Mouse (Mus musculus): ENCODE measurements around the gene Pdilt. TPM values are rescaled to one million over a fixed set of nuclear protein-coding genes. Genes with fewer than 3 reads are reported as not detected.

Pdilt gene
- polyA plus RNA-seq, 2 experiments = not detected

DNA sequence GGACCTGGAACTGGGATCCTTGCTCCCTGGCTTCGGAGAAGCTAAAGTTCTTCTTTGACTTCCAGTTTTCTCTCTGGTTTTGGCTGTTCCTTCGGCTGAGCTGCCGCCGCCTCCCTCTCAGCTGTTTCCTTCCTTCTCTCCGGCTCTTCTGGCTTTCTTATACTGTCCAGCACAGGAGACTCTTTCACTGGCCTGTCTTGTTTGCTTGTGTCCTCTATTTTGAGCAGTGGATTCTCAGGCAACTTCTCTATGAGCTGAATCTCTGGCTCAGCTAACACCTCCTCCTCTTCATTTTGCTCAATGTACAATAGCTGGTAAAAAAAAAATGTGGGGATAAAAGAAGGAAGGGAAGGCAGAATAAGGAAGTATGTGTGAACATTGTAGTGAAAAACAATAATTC, 36.6 kb downstream of the Pdilt start:
- TF ChIP-seq CTCF (IDR thresholded peaks at IDR 0.05; ENCODE audit: low read depth) (no peak), EP300 (IDR thresholded peaks at IDR 0.05; ENCODE audit: low read depth) (no peak)
- ATAC-seq (ENCODE audit: insufficient read depth) (no peak), DNase-seq (ENCODE audit: low read depth in 3 of 3, low spot score in 3 of 3) (no peak)
- Histone ChIP-seq H3K36me3 (replicated peaks; ENCODE audit: control insufficient read depth, insufficient read depth, low read depth) (no peaks in the 10 kb centered on the region), H3K9ac (replicated peaks) (no peak overlapping the region), H3K4me2 (ENCODE audit: low read depth) (no peak overlapping the region), H3K4me1 (replicated peaks; ENCODE audit: control insufficient read depth in 2 of 2, insufficient read depth in 2 of 2, low read length in 1 of 2) (no peaks in the 10 kb centered on the region), H3K4me3 (ENCODE audit: insufficient read depth in 1 of 2, low read depth in 2 of 2, low read length in 2 of 2) (no peak overlapping the region), H3K9me3 (ENCODE audit: control insufficient read depth, low read length) (no peaks in the 10 kb centered on the region), H3K27me3 (ENCODE audit: control insufficient read depth, insufficient read depth, low read length) (no peaks in the 10 kb centered on the region), H3K27ac (no peak overlapping the region)
- WGBS (ENCODE audit: insufficient replicate concordance) = 35% methylated on average over 5 of the region's 5 CpGs

DNA sequence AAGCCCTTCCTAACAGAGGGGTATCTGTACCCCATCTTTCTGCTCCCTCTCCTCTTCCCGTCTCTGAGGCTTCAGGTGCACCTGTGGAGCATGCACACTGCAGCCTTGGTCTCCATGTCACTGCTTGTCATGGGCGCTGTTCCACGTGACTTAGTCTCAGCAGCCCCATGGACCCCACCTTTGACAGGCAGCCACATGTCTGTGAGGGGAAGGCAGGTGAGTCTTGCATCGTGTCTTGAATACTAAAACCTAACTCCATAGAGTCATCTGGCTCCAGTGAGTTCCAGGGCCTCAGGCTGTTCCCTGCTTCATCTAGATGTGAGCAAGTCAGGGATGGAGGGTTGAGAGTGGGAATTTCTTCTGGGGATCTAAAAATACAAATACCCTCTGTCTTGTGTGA, 39.1 kb downstream of the Pdilt start:
- WGBS (ENCODE audit: insufficient replicate concordance) = 55% methylated on average over 4 of the region's 4 CpGs
- DNase-seq (ENCODE audit: low read depth in 3 of 3, low spot score in 3 of 3) (no peak), ATAC-seq (ENCODE audit: insufficient read depth) (no peak)
- Histone ChIP-seq H3K9me3 (ENCODE audit: control insufficient read depth, low read length) (no peaks in the 10 kb centered on the region), H3K4me3 (ENCODE audit: insufficient read depth in 1 of 2, low read depth in 2 of 2, low read length in 2 of 2) (no peak overlapping the region), H3K4me1 (replicated peaks; ENCODE audit: control insufficient read depth in 2 of 2, insufficient read depth in 2 of 2, low read length in 1 of 2) (no peaks in the 10 kb centered on the region), H3K27me3 (ENCODE audit: control insufficient read depth, insufficient read depth, low read length) (no peaks in the 10 kb centered on the region), H3K9ac (replicated peaks) (no peak overlapping the region), H3K36me3 (replicated peaks; ENCODE audit: control insufficient read depth, insufficient read depth, low read depth) (no peaks in the 10 kb centered on the region), H3K4me2 (ENCODE audit: low read depth) (no peak overlapping the region), H3K27ac (no peak overlapping the region)
- no peak for TF ChIP-seq CTCF (IDR thresholded peaks at IDR 0.05; ENCODE audit: low read depth)
- TF ChIP-seq EP300 (IDR thresholded peaks at IDR 0.05; ENCODE audit: low read depth) = no peak

DNA sequence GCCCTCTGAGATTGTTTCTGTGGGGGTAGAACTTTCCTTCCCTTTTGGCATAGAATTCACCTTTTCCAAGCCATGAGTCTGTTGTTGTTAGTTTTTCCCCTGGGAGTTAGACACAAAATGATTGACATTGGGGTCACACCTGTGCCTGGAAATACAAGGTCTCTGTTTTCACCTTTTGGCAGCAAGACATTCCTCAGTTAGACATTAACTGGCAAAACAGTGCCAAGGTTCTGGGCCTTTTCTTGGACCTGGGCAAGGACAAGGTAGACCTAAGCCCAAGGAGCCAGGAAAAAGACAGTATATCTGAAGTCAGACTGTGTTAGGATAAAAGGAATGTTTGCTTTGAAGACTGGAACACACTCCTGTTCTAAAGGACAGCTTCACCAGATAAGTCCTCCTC, 44.0 kb downstream of the Pdilt start, which contains the start of gene Umod:
Umod (minus strand) TSS at position 27 of the 400 bp plus-strand sequence.
- TF ChIP-seq CTCF (IDR thresholded peaks at IDR 0.05; ENCODE audit: low read depth) (no peak), EP300 (IDR thresholded peaks at IDR 0.05; ENCODE audit: low read depth) (no peak)
- H3K27me3 ChIP-seq (ENCODE audit: control insufficient read depth, insufficient read depth, low read length) = no peaks in the 10 kb centered on the region
- no peaks in the 10 kb centered on the region for H3K4me1 ChIP-seq (replicated peaks; ENCODE audit: control insufficient read depth in 2 of 2, insufficient read depth in 2 of 2, low read length in 1 of 2)
- no peak within 1 kb of the TSS for H3K4me3 ChIP-seq (ENCODE audit: insufficient read depth in 1 of 2, low read depth in 2 of 2, low read length in 2 of 2)
- no peak within 1 kb of the TSS for H3K4me2 ChIP-seq (ENCODE audit: low read depth)
- ATAC-seq (ENCODE audit: insufficient read depth) = no peak
- H3K9ac ChIP-seq (replicated peaks) = no peak within 1 kb of the TSS
- no peaks in the 10 kb centered on the region for H3K36me3 ChIP-seq (replicated peaks; ENCODE audit: control insufficient read depth, insufficient read depth, low read depth)
- no peak within 1 kb of the TSS for H3K27ac ChIP-seq
- no peaks in the 10 kb centered on the region for H3K9me3 ChIP-seq (ENCODE audit: control insufficient read depth, low read length)
- no peak for DNase-seq (ENCODE audit: low read depth in 3 of 3, low spot score in 3 of 3)

DNA sequence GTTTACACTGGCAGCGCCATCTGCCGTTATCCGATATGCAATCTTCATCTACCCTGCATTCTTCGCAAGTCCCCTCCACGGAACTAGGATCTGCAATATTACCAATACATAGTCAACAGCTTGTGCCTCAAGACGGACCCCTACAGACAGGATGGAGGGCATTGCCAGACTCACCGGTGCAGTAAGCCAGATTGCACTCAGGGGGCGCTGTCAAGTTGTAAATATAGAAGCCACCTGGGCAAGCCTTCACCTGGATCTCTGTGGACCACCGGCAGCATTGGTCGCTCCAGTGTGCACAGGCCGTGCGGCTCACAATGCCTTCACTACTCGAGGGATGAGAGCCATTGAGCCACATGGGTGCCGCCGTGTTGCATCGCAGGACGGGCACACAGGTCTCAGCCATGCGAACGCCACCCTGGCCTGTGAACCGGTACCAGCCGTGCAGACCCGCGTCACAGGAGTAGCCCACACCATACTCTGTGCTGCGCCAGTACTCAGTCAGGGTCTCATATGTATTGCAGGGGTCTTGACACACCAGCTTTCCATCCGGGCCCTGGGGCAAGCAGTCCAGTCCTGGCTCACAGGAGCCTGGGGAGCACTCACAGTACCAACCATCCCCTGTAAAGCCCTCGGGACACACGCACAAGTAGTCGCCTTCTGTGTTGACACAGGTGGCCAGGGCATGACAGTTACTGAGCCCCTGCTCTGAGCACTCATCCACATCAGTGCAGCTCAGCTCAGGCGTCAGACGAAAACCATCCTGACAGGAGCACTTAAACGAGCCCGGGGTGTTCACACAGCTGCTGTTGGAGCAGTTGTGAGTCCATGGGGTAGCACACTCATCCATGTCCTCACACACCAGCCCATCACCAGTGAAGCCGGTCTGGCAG, 46.5 kb downstream of the Pdilt start:
- Histone ChIP-seq H3K9ac (replicated peaks) (no peak overlapping the region), H3K9me3 (ENCODE audit: control insufficient read depth, low read length) (no peaks in the 10 kb centered on the region), H3K4me1 (replicated peaks; ENCODE audit: control insufficient read depth in 2 of 2, insufficient read depth in 2 of 2, low read length in 1 of 2) (no peaks in the 10 kb centered on the region), H3K4me2 (ENCODE audit: low read depth) (no peak overlapping the region), H3K36me3 (replicated peaks; ENCODE audit: control insufficient read depth, insufficient read depth, low read depth) (no peaks in the 10 kb centered on the region), H3K27ac (no peak overlapping the region), H3K4me3 (ENCODE audit: insufficient read depth in 1 of 2, low read depth in 2 of 2, low read length in 2 of 2) (no peak overlapping the region), H3K27me3 (ENCODE audit: control insufficient read depth, insufficient read depth, low read length) (no peaks in the 10 kb centered on the region)
- 57% methylated on average over 33 of the region's 33 CpGs for WGBS (ENCODE audit: insufficient replicate concordance)
- DNase-seq (ENCODE audit: low read depth in 3 of 3, low spot score in 3 of 3) (no peak), ATAC-seq (ENCODE audit: insufficient read depth) (no peak)
- TF ChIP-seq CTCF (IDR thresholded peaks at IDR 0.05; ENCODE audit: low read depth) (no peak), EP300 (IDR thresholded peaks at IDR 0.05; ENCODE audit: low read depth) (no peak)

DNA sequence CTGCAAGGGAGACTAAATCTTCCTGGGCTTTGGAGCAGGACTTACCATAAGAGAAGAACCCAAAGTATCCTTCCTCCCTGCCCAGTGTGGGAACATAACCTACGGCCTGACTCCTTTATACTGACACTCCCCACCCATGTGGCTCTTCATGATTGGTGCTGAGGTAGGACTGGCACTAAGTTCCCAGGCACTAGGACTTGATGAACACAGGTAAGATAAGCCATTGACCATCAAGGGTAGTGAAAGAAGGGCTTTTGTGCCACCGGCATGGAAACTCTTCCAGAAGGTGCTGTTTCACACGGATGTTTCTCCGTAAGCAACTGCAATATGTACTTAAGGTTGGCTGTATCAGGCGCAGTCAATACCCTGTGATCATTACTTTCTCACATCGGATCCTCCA, 64.1 kb downstream of the Pdilt start, which contains the start of gene Gp2:
Gp2 (minus strand) TSS at position 101 of the 400 bp plus-strand sequence.
- Histone ChIP-seq H3K9me3 (ENCODE audit: control insufficient read depth, low read length) (no peaks in the 10 kb centered on the region), H3K4me2 (ENCODE audit: low read depth) (no peak within 1 kb of the TSS), H3K4me3 (ENCODE audit: insufficient read depth in 1 of 2, low read depth in 2 of 2, low read length in 2 of 2) (no peak within 1 kb of the TSS), H3K27ac (no peak within 1 kb of the TSS), H3K36me3 (replicated peaks; ENCODE audit: control insufficient read depth, insufficient read depth, low read depth) (no peaks in the 10 kb centered on the region), H3K4me1 (replicated peaks; ENCODE audit: control insufficient read depth in 2 of 2, insufficient read depth in 2 of 2, low read length in 1 of 2) (no peaks in the 10 kb centered on the region), H3K27me3 (ENCODE audit: control insufficient read depth, insufficient read depth, low read length) (no peaks in the 10 kb centered on the region), H3K9ac (replicated peaks) (no peak within 1 kb of the TSS)
- no peak for ATAC-seq (ENCODE audit: insufficient read depth)
- 63% methylated on average over 6 of the region's 6 CpGs for WGBS (ENCODE audit: insufficient replicate concordance)
- TF ChIP-seq CTCF (IDR thresholded peaks at IDR 0.05; ENCODE audit: low read depth) = no peak
- no peak for TF ChIP-seq EP300 (IDR thresholded peaks at IDR 0.05; ENCODE audit: low read depth)
- no peak for DNase-seq (ENCODE audit: low read depth in 3 of 3, low spot score in 3 of 3)

All from liver, embryonic 14.5 days (tissue).